In the genomic region with DNA sequence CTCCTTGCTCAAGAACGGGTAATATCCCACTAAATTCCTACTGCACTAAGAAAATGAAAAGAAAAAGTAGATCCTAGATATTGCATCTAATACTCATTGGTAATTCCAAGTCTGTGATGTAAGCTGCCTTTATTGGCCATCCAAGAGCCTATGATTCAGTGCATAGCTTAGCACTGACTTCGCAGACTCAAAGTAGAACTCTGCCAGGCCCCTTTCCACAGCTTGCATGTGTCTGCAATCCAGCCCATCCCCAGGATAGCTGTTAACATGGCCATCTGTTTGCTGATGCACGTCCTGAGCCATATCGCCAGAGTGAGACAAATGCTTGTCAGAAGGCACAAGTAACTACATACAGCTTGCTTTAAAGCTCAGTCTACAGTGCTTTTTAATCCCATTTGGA, we compare ENCODE assay signal across 10 mouse cellular contexts.
A peak's percentile ranks its signal among the peaks of the same experiment; 100 is the strongest.
DNase-seq lines count a peak whose midpoint lies in the region; ATAC-seq lines count a peak whose summit lies in the region.
"Had no signal": no experiment of that assay in that cellular context is flagged by ENCODE, and none has a peak within 500 bp of the region (broad histone marks: within the 10 kb centered on the region; RNA-seq: fewer than 3 reads in every experiment).

No protein-coding gene starts in this region.

- DNase-seq in forebrain, embryonic 14.5 days (ENCODE audit: low spot score) = peak; percentile 80
- DNase-seq in forebrain, embryonic 11.5 days (ENCODE audit: low spot score) = no peak
- DNase-seq in Muller cell, postnatal 12 days (ENCODE audit: inconsistent ontology term) = peak; percentile 57
- DNase-seq in left cerebral cortex, postnatal 10 days (ENCODE audit: extremely low spot score in 1 of 2, low spot score in 2 of 2) = peak; percentile 25 to 46
- DNase-seq in adrenal gland, adult 8-10 months = no peak

- no peaks in the 10 kb centered on the region for H3K27me3 ChIP-seq in forebrain, embryonic 14.5 days (replicated peaks; ENCODE audit: control insufficient read depth, insufficient read depth, low read length)
- no peaks in the 10 kb centered on the region for H3K27me3 ChIP-seq in forebrain, embryonic 11.5 days (ENCODE audit: control insufficient read depth, insufficient read depth, low read length)
- H3K27me3 ChIP-seq in heart, embryonic 14.5 days (ENCODE audit: control insufficient read depth, insufficient read depth, low read length) = no peaks in the 10 kb centered on the region
- H3K27me3 ChIP-seq in midbrain, embryonic 16.5 days (ENCODE audit: control insufficient read depth, insufficient read depth, low read depth, low read length) = no peaks in the 10 kb centered on the region
- H3K27me3 ChIP-seq: midbrain, embryonic 12.5 days had no signal

- intact Hi-C loops in left cerebral cortex, postnatal 10 days (cut with DNase I) = no loop called here

- H3K4me3 ChIP-seq in forebrain, embryonic 14.5 days (ENCODE audit: low read depth, low read length) = no peak overlapping the region
- H3K4me3 ChIP-seq in forebrain, embryonic 11.5 days (ENCODE audit: low read depth, low read length) = no peak overlapping the region
- no peak overlapping the region for H3K4me3 ChIP-seq in heart, embryonic 14.5 days (ENCODE audit: control insufficient read depth in 1 of 2, insufficient read depth in 1 of 2, low read depth in 1 of 2, low read length in 2 of 2)
- H3K4me3 ChIP-seq in midbrain, embryonic 16.5 days (ENCODE audit: low read depth, low read length) = no peak overlapping the region
- H3K4me3 ChIP-seq: midbrain, embryonic 12.5 days had no signal

- H3K36me3 ChIP-seq in forebrain, embryonic 14.5 days (ENCODE audit: control insufficient read depth, insufficient read depth, low read length) = no peaks in the 10 kb centered on the region
- no peaks in the 10 kb centered on the region for H3K36me3 ChIP-seq in forebrain, embryonic 11.5 days (ENCODE audit: control insufficient read depth, insufficient read depth, low read length)
- no peaks in the 10 kb centered on the region for H3K36me3 ChIP-seq in heart, embryonic 14.5 days (ENCODE audit: control insufficient read depth, insufficient read depth, low read length)
- H3K36me3 ChIP-seq in midbrain, embryonic 16.5 days (ENCODE audit: control insufficient read depth, insufficient read depth, low read length) = no peaks in the 10 kb centered on the region
- H3K36me3 ChIP-seq: midbrain, embryonic 12.5 days had no signal

- no peaks in the 10 kb centered on the region for H3K9me3 ChIP-seq in forebrain, embryonic 14.5 days (replicated peaks; ENCODE audit: control insufficient read depth, low read length)
- no peaks in the 10 kb centered on the region for H3K9me3 ChIP-seq in forebrain, embryonic 11.5 days (ENCODE audit: control insufficient read depth, low read length)
- H3K9me3 ChIP-seq in heart, embryonic 14.5 days (ENCODE audit: control insufficient read depth, low read length) = no peaks in the 10 kb centered on the region
- H3K9me3 ChIP-seq in midbrain, embryonic 16.5 days (replicated peaks; ENCODE audit: control insufficient read depth, low read length, poor library complexity, severe bottlenecking) = no peaks in the 10 kb centered on the region
- H3K9me3 ChIP-seq: midbrain, embryonic 12.5 days had no signal

- H3K4me2 ChIP-seq in forebrain, embryonic 14.5 days (ENCODE audit: low read length) = no peak overlapping the region
- no peak overlapping the region for H3K4me2 ChIP-seq in forebrain, embryonic 11.5 days (ENCODE audit: low read depth, low read length, severe bottlenecking)
- no peak overlapping the region for H3K4me2 ChIP-seq in heart, embryonic 14.5 days (ENCODE audit: low read length)
- no peak overlapping the region for H3K4me2 ChIP-seq in midbrain, embryonic 16.5 days (ENCODE audit: low read length)
- H3K4me2 ChIP-seq: midbrain, embryonic 12.5 days had no signal

- H3K4me1 ChIP-seq in forebrain, embryonic 14.5 days (ENCODE audit: control insufficient read depth, insufficient read depth, low read length) = no peaks in the 10 kb centered on the region
- H3K4me1 ChIP-seq in forebrain, embryonic 11.5 days (replicated peaks; ENCODE audit: control insufficient read depth, insufficient read depth, low read length) = no peaks in the 10 kb centered on the region
- peaks cover 0 to 6% of the 10 kb centered on the region in 2 experiments; a peak in 1 of 4 replicates for H3K4me1 ChIP-seq in heart, embryonic 14.5 days (ENCODE audit: control insufficient read depth in 2 of 2, insufficient read depth in 2 of 2, low read length in 2 of 2)
- H3K4me1 ChIP-seq in midbrain, embryonic 16.5 days (ENCODE audit: control insufficient read depth, insufficient read depth, low read length) = no peaks in the 10 kb centered on the region
- H3K4me1 ChIP-seq: midbrain, embryonic 12.5 days had no signal

- peak; percentile 90; the same call in 1 of the 2 replicates for ATAC-seq in forebrain, embryonic 14.5 days
- no peak for ATAC-seq in forebrain, embryonic 11.5 days (replicated peaks; ENCODE audit: low FRiP score)
- peak; percentile 31; the same call in 1 of the 2 replicates for ATAC-seq in heart, embryonic 14.5 days (ENCODE audit: insufficient number of reproducible peaks, insufficient read depth, low FRiP score, low read depth)
- ATAC-seq in midbrain, embryonic 16.5 days = no peak
- no peak for ATAC-seq in inflammation-experienced regulatory T-cells, adult 6 months

- no peak overlapping the region for H3K27ac ChIP-seq in forebrain, embryonic 14.5 days (ENCODE audit: low read depth, low read length)
- no peak overlapping the region for H3K27ac ChIP-seq in forebrain, embryonic 11.5 days (ENCODE audit: low read depth, low read length)
- no peak overlapping the region for H3K27ac ChIP-seq in heart, embryonic 14.5 days (replicated peaks in 1 of 2; ENCODE audit: control insufficient read depth in 1 of 2, insufficient read depth in 1 of 2, low read depth in 2 of 2, low read length in 2 of 2)
- H3K27ac ChIP-seq in midbrain, embryonic 16.5 days (ENCODE audit: low read length) = no peak overlapping the region
- H3K27ac ChIP-seq: kidney, postnatal 0 days; midbrain, embryonic 12.5 days had no signal

- WGBS in forebrain, embryonic 14.5 days = 79% methylated on average over 4 of the region's 4 CpGs
- WGBS in forebrain, embryonic 11.5 days = 90% methylated on average over 4 of the region's 4 CpGs
- 35% methylated on average over 4 of the region's 4 CpGs for WGBS in heart, embryonic 14.5 days
- 85% methylated on average over 4 of the region's 4 CpGs for WGBS in midbrain, embryonic 16.5 days

- H3K9ac ChIP-seq in forebrain, embryonic 14.5 days (ENCODE audit: low read length) = no peak overlapping the region
- no peak overlapping the region for H3K9ac ChIP-seq in forebrain, embryonic 11.5 days (ENCODE audit: low read length)
- H3K9ac ChIP-seq in heart, embryonic 14.5 days (ENCODE audit: low read length) = no peak overlapping the region
- H3K9ac ChIP-seq in midbrain, embryonic 16.5 days (ENCODE audit: low read depth, low read length) = no peak overlapping the region
- H3K9ac ChIP-seq: midbrain, embryonic 12.5 days had no signal

Comparison
In these comparisons a context has a peak if more than half of its experiments do, and no peak if none do; other contexts are left out.
1. ATAC-seq: peak in forebrain, embryonic 14.5 days (single experiment) and heart, embryonic 14.5 days (single experiment); none in forebrain, embryonic 11.5 days (single experiment), midbrain, embryonic 16.5 days (single experiment) and inflammation-experienced regulatory T-cells, adult 6 months (single experiment).
2. DNase-seq: peak in forebrain, embryonic 14.5 days (single experiment), Muller cell, postnatal 12 days (single experiment) and left cerebral cortex, postnatal 10 days (2 of 2); none in forebrain, embryonic 11.5 days (single experiment) and adrenal gland, adult 8-10 months (single experiment).